Comparison of ENCODE assay signal across 15 mouse cellular contexts in the genomic region with DNA sequence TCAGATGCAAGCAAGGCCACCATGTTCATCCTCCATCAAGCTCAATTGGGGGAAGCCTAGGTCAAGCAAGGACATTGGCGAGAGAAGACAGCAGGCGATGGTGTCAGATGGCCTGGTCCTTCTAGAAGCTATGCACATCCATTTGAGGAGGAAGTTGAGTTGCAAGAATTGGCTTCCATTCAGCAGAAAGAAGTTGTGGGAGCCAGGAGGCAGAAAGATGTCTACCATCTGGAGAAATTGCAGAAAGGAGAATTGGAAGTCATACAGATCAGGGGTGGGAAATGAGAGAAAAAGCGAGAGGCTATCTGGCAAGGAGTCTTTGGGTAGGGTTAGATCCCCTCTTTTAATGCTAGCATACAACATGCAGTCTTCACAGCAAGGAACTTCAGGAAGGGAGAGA. TPM values are rescaled to one million over a fixed set of nuclear protein-coding genes. Genes with fewer than 3 reads are reported as not detected.
DNase-seq lines count a peak whose midpoint lies in the region; ATAC-seq and TF ChIP-seq lines count a peak whose summit lies in the region.
"Had no signal": no experiment of that assay in that cellular context is flagged by ENCODE, and none has a peak within 500 bp of the region (broad histone marks: within the 10 kb centered on the region; RNA-seq: fewer than 3 reads in every experiment).

No protein-coding gene starts in this region.

- 77% methylated on average over 3 of the region's 3 CpGs for WGBS in embryonic facial prominence, embryonic 15.5 days
- 95% methylated on average over 3 of the region's 3 CpGs for WGBS in embryonic facial prominence, embryonic 10.5 days
- WGBS in kidney, postnatal 0 days, result 75% methylated on average over 3 of the region's 3 CpGs

- H3K4me2 ChIP-seq in embryonic facial prominence, embryonic 15.5 days (replicated peaks), result no peak overlapping the region
- no peak overlapping the region for H3K4me2 ChIP-seq in kidney, postnatal 0 days (ENCODE audit: low read length)
- H3K4me2 ChIP-seq: liver, embryonic 15.5 days; midbrain, embryonic 13.5 days had no signal

- no peaks in the 10 kb centered on the region for H3K9me3 ChIP-seq in embryonic facial prominence, embryonic 15.5 days (replicated peaks)
- H3K9me3 ChIP-seq in embryonic facial prominence, embryonic 10.5 days, result no peaks in the 10 kb centered on the region
- H3K9me3 ChIP-seq in kidney, postnatal 0 days (replicated peaks; ENCODE audit: low read length), result no peaks in the 10 kb centered on the region
- H3K9me3 ChIP-seq: liver, embryonic 15.5 days; midbrain, embryonic 13.5 days had no signal

- no peaks in the 10 kb centered on the region for H3K27me3 ChIP-seq in embryonic facial prominence, embryonic 15.5 days
- H3K27me3 ChIP-seq in embryonic facial prominence, embryonic 10.5 days (replicated peaks; ENCODE audit: low read depth, poor library complexity, severe bottlenecking), result no peaks in the 10 kb centered on the region
- H3K27me3 ChIP-seq in kidney, postnatal 0 days (ENCODE audit: insufficient read depth, low read length), result no peaks in the 10 kb centered on the region
- H3K27me3 ChIP-seq: liver, embryonic 15.5 days; midbrain, embryonic 13.5 days had no signal

- no peak for TF ChIP-seq CTCF in kidney, postnatal 0 days (IDR thresholded peaks at IDR 0.05; ENCODE audit: low read depth)

- no peaks in the 10 kb centered on the region for H3K36me3 ChIP-seq in embryonic facial prominence, embryonic 15.5 days
- no peaks in the 10 kb centered on the region for H3K36me3 ChIP-seq in embryonic facial prominence, embryonic 10.5 days (replicated peaks)
- H3K36me3 ChIP-seq in kidney, postnatal 0 days (ENCODE audit: insufficient read depth, low read length), result no peaks in the 10 kb centered on the region
- H3K36me3 ChIP-seq: liver, embryonic 15.5 days; midbrain, embryonic 13.5 days had no signal

- no peak for ATAC-seq in embryonic facial prominence, embryonic 15.5 days (ENCODE audit: insufficient number of reproducible peaks, low FRiP score, low TSS enrichment, low read depth)
- no peak for ATAC-seq in kidney, postnatal 0 days (replicated peaks; ENCODE audit: low FRiP score, low read depth)
- no peak for ATAC-seq in granulocyte monocyte progenitor cell, adult 5-6 weeks (replicated peaks; ENCODE audit: poor library complexity, severe bottlenecking)
- ATAC-seq: inflammation-experienced regulatory T-cells, adult 6 months; midbrain, embryonic 13.5 days had no signal

- 0 out of 2 replicates have a peak, but pooled peaks cover 6% of the 10 kb centered on the region for H3K4me1 ChIP-seq in embryonic facial prominence, embryonic 15.5 days
- peaks cover 7% of the 10 kb centered on the region; the same call in 1 of the 2 replicates for H3K4me1 ChIP-seq in embryonic facial prominence, embryonic 10.5 days
- no peaks in the 10 kb centered on the region for H3K4me1 ChIP-seq in kidney, postnatal 0 days (replicated peaks; ENCODE audit: insufficient read depth, low read length)
- H3K4me1 ChIP-seq: liver, embryonic 15.5 days had no signal

- H3K9ac ChIP-seq in embryonic facial prominence, embryonic 15.5 days, result no peak overlapping the region
- H3K9ac ChIP-seq in kidney, postnatal 0 days (ENCODE audit: low read depth, low read length), result no peak overlapping the region
- H3K9ac ChIP-seq: liver, embryonic 15.5 days; midbrain, embryonic 13.5 days had no signal

- DNase-seq in embryonic facial prominence, embryonic 10.5 days (ENCODE audit: low spot score), result no peak
- DNase-seq in kidney, postnatal 0 days (ENCODE audit: low spot score), result peak; percentile 24
- DNase-seq in kidney, postnatal 36 days, result no peak
- peak; percentile 18 for DNase-seq in lung, postnatal 10 days
- DNase-seq in lung, postnatal 25 days (ENCODE audit: low spot score), result no peak
- DNase-seq in heart, postnatal 4 days, result peak; percentile 20
- DNase-seq: B cell, adult 2 months; embryo, embryonic 11 days; kidney, postnatal 25 days had no signal

- H3K27ac ChIP-seq in embryonic facial prominence, embryonic 15.5 days (replicated peaks), result peak overlapping the region; percentile 2; the same call in 1 of the 2 replicates
- no peak overlapping the region for H3K27ac ChIP-seq in embryonic facial prominence, embryonic 10.5 days (replicated peaks)
- no peak overlapping the region for H3K27ac ChIP-seq in kidney, postnatal 0 days
- H3K27ac ChIP-seq: liver, embryonic 15.5 days; midbrain, embryonic 13.5 days had no signal

- H3K4me3 ChIP-seq in embryonic facial prominence, embryonic 15.5 days (replicated peaks), result no peak overlapping the region
- no peak overlapping the region for H3K4me3 ChIP-seq in embryonic facial prominence, embryonic 10.5 days
- no peak overlapping the region for H3K4me3 ChIP-seq in kidney, postnatal 0 days (replicated peaks; ENCODE audit: low read depth, low read length)
- H3K4me3 ChIP-seq: liver, embryonic 15.5 days; midbrain, embryonic 13.5 days had no signal

RNA-seq across cellular contexts. Expression of gene Snap25, which starts 44.1 kb away (rescaled TPM):
- polyA plus RNA-seq in embryonic facial prominence, embryonic 15.5 days (2015; fragmentation: Nextera tagmentation; extraction: Ambion mirVana), result 5.1 and 7.5 TPM in 2 replicates
- polyA plus RNA-seq in embryonic facial prominence, embryonic 10.5 days (2016; fragmentation: Nextera tagmentation; extraction: Ambion mirVana), result 12.5 and 14.7 TPM in 2 replicates
- 0.09 TPM in 1 of 2 replicates, not detected in the other for polyA plus RNA-seq in kidney, postnatal 0 days (2015; fragmentation: Nextera tagmentation; extraction: Ambion mirVana)
- total RNA-seq in heart, postnatal 4 days (2021), result under 1 TPM in 1 of 2 experiments, not detected in 1; 0.36 TPM
- not detected in 2 replicates for total RNA-seq in granulocyte monocyte progenitor cell, adult 5-6 weeks (2014; fragmentation: Nextera tagmentation)
- not detected in 2 replicates for total RNA-seq in granulocyte monocyte progenitor cell, adult 5-6 weeks (2017)
- total RNA-seq: MEL had no signal
- polyA plus RNA-seq: inflammation-experienced regulatory T-cells, adult 6 months had no signal

Comparison
In these comparisons a context has a peak if more than half of its experiments do, and no peak if none do; other contexts are left out.
1. DNase-seq: peak in kidney, postnatal 0 days (single experiment), lung, postnatal 10 days (single experiment) and heart, postnatal 4 days (single experiment); none in embryonic facial prominence, embryonic 10.5 days (single experiment), kidney, postnatal 36 days (0 of 2) and lung, postnatal 25 days (single experiment).